Mouse (Mus musculus): ENCODE measurements around the gene Six5.
"Not testable (repeated sequence)": the region's sequence is repeated elsewhere in the genome, so short reads cannot be mapped to it uniquely, and the experiment has no call there.

The Six5 gene

DNA sequence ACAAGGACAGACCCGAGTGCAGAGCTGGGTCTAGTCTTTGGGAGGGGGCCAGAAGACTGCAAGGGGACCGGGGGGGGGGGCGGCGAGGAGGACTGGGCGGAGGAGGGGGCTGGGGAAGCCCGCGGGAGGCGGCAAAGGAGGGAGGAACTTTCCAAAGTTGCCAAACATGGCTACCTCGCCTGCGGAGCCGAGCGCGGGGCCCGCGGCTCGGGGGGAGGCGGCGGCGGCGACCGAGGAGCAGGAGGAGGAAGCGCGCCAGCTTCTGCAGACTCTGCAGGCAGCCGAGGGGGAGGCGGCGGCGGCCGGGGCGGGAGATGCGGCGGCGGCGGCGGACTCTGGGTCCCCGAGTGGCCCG is at the start of gene Six5:
Gene Six5 (plus strand): TSS at position 124 of the 355 bp plus-strand sequence.
- DNase-seq (ENCODE audit: low read depth) = no peak

DNA sequence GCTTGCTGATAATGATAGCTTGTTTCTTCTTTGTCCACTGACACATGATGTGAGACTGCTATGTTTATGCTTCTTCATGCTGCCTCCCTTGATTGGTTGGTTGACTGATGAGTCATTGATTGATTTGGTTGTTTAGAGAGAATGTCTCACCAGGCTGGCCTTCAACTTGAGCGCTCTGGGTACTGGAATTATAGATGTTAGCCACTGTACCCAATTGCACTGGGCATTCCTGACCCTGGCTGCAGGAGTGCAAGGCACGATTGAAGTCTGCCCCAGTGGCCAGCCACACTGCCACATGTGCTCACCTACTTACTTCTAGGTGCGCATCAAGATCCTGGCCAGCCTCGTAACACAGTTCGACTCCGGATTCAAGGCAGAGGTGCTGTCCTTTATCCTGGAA is 49.8 kb upstream of the Six5 start:
- no peak for DNase-seq (ENCODE audit: low read depth)

DNA sequence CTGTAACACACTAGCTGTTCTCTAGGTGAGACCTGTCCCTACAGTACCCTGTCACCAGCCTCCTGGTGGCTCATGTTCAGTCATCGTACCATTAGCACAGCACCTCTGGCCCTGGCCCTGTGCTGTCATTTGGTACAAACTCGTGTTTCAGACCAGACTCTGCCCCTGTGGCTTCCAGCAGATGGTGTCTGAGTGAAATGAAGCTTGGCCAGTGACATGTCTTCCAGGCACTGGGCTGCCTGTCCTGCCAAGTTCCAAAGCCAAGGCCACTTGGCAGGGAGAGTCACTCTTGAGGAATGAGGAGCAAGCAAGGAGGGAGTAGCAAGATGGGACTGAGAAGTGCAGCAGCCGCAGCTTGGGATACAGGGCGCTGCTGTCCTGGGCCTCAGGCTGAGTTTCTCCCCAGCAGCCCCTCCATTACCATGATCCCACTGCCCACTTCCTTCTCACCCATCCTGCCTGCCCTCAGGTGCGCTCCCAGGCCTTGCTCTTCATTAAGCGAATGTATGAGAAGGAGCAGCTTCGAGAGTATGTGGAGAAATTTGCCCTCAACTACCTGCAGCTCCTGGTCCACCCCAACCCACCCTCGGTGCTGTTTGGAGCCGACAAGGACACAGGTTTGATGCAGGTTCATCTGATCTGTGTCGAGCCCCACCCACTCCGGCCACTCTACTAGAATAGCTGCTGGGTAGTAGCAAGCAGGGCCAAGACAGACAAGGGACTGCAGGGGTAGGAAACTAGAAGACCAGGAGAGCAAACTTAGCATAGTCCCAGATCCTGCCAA is 47.9 kb upstream of the Six5 start:
- no peak for DNase-seq (ENCODE audit: low read depth)

DNA sequence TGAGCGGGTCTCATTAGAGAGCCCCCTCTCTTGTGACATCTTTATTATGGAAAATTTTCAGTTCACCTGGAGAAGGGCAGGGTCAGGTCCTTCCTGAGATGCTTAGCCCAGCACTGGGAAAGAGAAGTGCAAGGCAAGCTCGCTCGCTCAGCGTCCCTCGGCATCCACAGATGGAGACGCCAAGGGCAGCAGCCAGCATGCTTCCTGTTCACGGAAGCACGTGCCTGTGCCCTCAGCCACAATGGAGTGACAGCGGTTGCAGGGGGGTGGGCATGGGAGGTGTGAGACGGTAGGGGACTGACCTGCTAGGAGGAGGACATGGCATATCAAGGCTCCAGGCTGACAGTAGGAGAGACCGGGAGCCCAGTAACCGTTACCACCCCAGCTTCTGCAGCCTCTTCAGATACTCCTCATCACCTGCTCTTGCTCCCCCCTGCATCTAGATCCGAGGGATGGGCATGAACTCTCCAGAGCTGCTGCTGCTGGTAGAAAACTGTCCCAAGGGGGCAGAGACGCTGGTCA is 46.3 kb upstream of the Six5 start:
- no peak for DNase-seq (ENCODE audit: low read depth)

GRCm38 (mm10) chr7:19049252-19049651 is 45.1 kb upstream of the Six5 start:
- no peak for DNase-seq (ENCODE audit: low read depth)

- no peak for DNase-seq (ENCODE audit: low read depth)
These were observed 44.2 kb upstream of the Six5 start for GRCm38 (mm10) chr7:19050172-19050571.

- no peak for DNase-seq (ENCODE audit: low read depth)
These were observed 43.2 kb upstream of the Six5 start for GRCm38 (mm10) chr7:19051161-19051560.

- DNase-seq (ENCODE audit: low read depth) = no peak
These were observed 41.9 kb upstream of the Six5 start for GRCm38 (mm10) chr7:19052345-19053135.

DNA sequence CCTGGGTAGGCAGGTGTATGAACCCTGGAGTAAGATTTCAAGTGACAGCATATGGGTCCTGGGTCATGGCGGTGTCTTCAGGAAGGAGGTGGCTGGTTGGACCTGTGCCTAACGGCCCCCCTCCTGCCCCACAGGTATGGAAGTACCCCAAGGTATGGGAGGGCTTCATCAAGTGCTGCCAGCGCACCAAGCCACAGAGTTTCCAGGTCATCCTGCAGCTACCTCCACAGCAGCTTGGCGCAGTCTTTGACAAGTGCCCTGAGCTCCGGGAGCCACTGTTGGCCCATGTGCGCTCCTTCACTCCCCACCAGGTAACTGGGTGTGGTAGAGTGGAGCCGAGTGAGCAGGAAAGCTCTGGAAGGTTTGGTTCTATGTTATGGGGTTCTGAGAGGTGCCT is 41.3 kb upstream of the Six5 start:
- no peak for DNase-seq (ENCODE audit: low read depth)

- DNase-seq (ENCODE audit: low read depth) = no peak
These were observed 40.2 kb upstream of the Six5 start, which contains the start of gene Rsph6a for GRCm38 (mm10) chr7:19054047-19054776. Rsph6a (plus strand) TSS chr7:19054690.

DNA sequence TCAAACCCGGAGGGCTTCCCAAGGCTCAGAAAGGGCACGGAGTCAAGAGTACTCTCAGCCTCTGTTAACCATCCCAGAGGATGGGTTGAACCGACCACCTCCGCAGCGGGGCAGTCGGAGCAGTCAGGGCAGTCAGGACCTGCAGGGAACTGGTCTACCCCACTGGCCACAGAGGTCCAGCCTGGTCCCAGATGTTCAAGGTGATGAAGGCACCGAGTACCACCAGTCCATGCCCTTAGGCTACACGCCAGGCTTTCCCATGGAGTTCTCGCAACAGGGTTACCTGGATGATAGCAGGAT is 39.7 kb upstream of the Six5 start:
- DNase-seq (ENCODE audit: low read depth) = no peak

DNA sequence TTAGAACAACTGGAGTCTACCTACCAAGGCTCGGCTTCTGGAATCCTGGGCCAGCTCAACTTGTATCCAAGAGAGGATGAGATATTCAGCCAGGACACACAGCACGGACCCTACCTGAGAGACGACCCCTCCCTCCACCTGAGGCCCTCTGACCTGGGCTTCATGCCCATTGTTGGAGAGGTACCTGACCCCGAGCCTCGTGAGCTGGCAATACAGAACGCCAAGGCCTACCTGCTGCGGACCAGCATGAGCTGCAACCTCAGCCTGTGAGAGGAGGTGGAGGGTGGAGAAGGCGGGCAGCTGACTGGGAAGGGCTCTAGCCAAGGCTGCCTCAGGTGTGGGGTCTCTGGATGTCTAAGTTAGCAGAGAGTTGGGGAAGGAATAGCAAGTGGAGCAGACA is 39.3 kb upstream of the Six5 start:
- DNase-seq (ENCODE audit: low read depth) = no peak

GRCm38 (mm10) chr7:19057405-19057804 is 37.0 kb upstream of the Six5 start:
- no peak for DNase-seq (ENCODE audit: low read depth)

GRCm38 (mm10) chr7:19065896-19066295 is 28.5 kb upstream of the Six5 start:
- DNase-seq (ENCODE audit: low read depth) = no peak

- no peak for DNase-seq (ENCODE audit: low read depth)
These were observed 27.3 kb upstream of the Six5 start for GRCm38 (mm10) chr7:19067063-19067462.

GRCm38 (mm10) chr7:19067935-19068334 is 26.5 kb upstream of the Six5 start:
- no peak for DNase-seq (ENCODE audit: low read depth)

DNA sequence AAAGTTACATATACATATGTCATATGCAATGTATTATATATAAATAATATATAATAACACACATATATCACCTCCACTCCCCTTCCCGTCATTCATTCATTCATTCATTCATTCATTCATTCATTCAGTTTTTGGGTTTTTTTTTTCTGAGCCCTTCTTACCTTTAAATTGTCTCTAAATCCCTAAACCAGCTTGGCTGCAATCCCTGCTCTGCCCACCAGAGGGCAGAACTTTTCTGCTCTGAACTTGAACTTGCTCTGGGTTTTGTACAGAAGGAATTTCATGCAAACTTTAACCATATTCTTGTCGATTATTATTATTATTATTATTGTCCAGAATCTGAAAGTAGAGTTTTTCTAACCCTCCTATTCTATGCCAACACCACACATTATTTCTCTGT is 25.7 kb upstream of the Six5 start:
- peak; percentile 60 for DNase-seq (ENCODE audit: low read depth)

DNA sequence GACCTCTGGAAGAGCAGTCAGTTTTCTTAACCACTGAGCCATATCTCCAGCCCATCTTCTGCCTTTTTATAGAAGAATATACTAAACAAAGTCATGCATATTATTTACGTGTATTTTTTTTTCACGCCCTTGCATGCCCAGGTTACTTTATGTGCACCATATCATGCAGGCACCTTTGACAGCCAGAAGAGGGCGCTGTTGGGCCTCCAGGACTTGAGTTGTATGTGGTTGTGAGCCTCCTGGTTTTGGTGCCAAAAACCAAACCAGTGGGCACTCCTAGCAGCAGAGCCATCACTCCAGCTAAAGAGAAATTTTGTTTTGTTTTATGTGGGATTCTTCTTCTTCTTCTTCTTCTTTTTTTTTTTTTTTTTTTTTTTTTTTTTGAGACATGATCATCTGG is 24.9 kb upstream of the Six5 start:
- DNase-seq (ENCODE audit: low read depth) = no peak

- DNase-seq (ENCODE audit: low read depth) = not testable (repeated sequence)
These were observed 23.4 kb upstream of the Six5 start for GRCm38 (mm10) chr7:19071024-19071423.

DNA sequence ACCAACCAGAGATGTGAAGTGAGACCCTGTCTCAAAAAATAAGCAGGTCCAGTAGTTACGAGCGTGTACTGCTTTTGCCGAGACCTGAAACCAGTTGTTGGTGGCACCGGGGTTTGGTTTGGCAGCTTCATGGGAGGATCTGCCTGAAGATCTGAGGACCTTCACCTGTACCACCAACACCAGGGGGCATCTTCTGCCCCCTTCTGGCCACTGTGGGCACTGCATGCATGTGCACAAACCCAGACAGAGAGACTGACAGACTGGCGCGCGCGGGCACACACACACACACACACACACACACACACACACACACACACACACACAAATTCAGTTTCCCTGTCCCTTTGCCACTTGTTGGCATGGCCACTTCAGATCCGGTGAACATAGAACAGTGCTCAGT is 20.9 kb upstream of the Six5 start:
- DNase-seq (ENCODE audit: low read depth) = no peak

- no peak for DNase-seq (ENCODE audit: low read depth)
These were observed 19.9 kb upstream of the Six5 start for GRCm38 (mm10) chr7:19074494-19074893.

GRCm38 (mm10) chr7:19075231-19075630 is 19.2 kb upstream of the Six5 start:
- no peak for DNase-seq (ENCODE audit: low read depth)

All from fibroblast of lung, adult 2 months (primary cell).